Mouse (Mus musculus): Measurements from ENCODE around the gene Bcam.

GRCm38 (mm10) chr7:19744590-19745385 lies 26.0 kb downstream of the Bcam start:
- TF ChIP-seq CTCF (IDR thresholded peaks at IDR 0.05; ENCODE audit: insufficient read depth, low read length) (no peak), POLR2A (IDR thresholded peaks at IDR 0.05; ENCODE audit: borderline replicate concordance, extremely low read depth, low read depth, low read length) (no peak)
